In the genomic region with DNA sequence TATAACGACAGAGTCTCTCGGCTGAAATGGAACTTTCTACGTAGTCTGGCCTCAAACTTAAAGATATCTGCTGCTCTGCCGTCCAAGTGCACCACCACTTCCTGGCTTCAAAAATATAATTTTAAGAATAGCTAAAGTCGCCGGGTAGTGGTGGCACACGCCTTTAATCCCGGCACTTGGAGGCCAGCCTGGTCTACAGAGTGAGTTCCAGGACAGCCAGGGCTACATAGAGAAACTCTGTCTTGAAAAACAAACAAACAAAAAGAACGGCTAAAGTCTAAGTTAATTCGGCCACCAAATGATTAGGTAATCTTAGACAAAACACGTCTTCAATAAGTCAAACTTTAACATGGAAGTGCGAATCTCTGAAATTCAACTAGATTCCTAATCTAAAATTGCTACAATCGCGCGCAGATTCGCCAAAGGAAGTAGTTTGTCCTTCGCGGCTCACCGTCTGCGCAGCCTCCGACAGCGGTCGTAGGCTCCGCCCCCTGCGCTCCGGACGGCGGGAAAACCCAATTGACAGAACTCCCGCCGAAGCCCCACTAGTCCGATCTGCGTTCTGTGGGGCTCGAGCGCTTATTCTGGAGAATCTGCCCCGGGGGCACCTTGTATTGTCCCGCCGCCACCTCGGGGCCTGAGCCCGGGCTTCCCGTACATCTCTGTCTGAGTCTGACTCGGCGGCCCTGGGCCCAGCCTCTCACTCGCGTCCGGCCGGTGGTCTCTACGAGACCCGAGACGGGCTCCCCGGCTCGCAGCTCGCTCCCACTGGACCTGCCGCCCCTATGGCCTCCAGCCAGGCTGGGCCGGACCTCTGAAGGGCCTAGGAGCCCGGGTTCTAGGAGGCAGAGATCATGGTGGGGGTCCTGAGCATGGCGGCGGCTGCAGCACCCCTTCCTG, we compare ENCODE assay signal across 8 mouse cellular contexts. TPM values are rescaled to one million over a fixed set of nuclear protein-coding genes. Genes with fewer than 3 reads are reported as not detected.
DNase-seq lines count a peak whose midpoint lies in the region; ATAC-seq lines count a peak whose summit lies in the region.

TSS of gene Atad5 (plus strand) at position 484 of the 900 bp plus-strand sequence.

- H3K9me3 ChIP-seq in hindbrain, embryonic 16.5 days (ENCODE audit: control insufficient read depth, low read length): no peaks in the 10 kb centered on the region

- H3K79me2 ChIP-seq in macrophage (ENCODE audit: inconsistent target): peaks cover 47% of the 10 kb centered on the region

- H3K27me3 ChIP-seq in hindbrain, embryonic 16.5 days (replicated peaks; ENCODE audit: control insufficient read depth, insufficient read depth, low read length): no peaks in the 10 kb centered on the region

- peak within 1 kb of the TSS; percentile 84 for H3K9ac ChIP-seq in hindbrain, embryonic 16.5 days (ENCODE audit: low read depth, low read length)

- DNase-seq in T-cell, adult 2 months (ENCODE audit: low spot score): peak; percentile 83
- peak; percentile 92 to 93 for DNase-seq in cerebellum, postnatal 36 days
- DNase-seq in gastrocnemius, adult 18-20 months (ENCODE audit: low spot score): peak; percentile 90
- peak; percentile 91 to 93 for DNase-seq in left cerebral cortex, adult 18-20 months (ENCODE audit: low spot score in 2 of 2)
- peak; percentile 89 for DNase-seq in right cerebral cortex, adult 18-20 months
- peak; percentile 76 for DNase-seq in urinary bladder, postnatal 10 days (ENCODE audit: low spot score)

- peaks cover 9% of the 10 kb centered on the region for H3K4me1 ChIP-seq in hindbrain, embryonic 16.5 days (ENCODE audit: control insufficient read depth, insufficient read depth, low read depth, low read length)

- peak within 1 kb of the TSS; percentile 98 for H3K4me3 ChIP-seq in hindbrain, embryonic 16.5 days (ENCODE audit: low read length)
- peak within 1 kb of the TSS; percentile 78 for H3K4me3 ChIP-seq in macrophage (ENCODE audit: inconsistent target)

- peak; percentile 85 for ATAC-seq in hindbrain, embryonic 16.5 days

- peak within 1 kb of the TSS; percentile 91 for H3K4me2 ChIP-seq in hindbrain, embryonic 16.5 days (ENCODE audit: low read length)

- H3K27ac ChIP-seq in hindbrain, embryonic 16.5 days (ENCODE audit: low read depth, low read length): peak within 1 kb of the TSS; percentile 29; the same call in 1 of the 2 replicates
- H3K27ac ChIP-seq in macrophage: peak within 1 kb of the TSS; percentile 32; the same call in 1 of the 2 replicates

- no peaks in the 10 kb centered on the region for H3K36me3 ChIP-seq in hindbrain, embryonic 16.5 days (ENCODE audit: control insufficient read depth, insufficient read depth, low read length)
- no peaks in the 10 kb centered on the region for H3K36me3 ChIP-seq in macrophage (ENCODE audit: inconsistent target)

- WGBS in hindbrain, embryonic 16.5 days: 5% methylated on average over 57 of the region's 57 CpGs
- WGBS in macrophage (ENCODE audit: missing documents): 4% methylated on average over 56 of the region's 57 CpGs

RNA-seq across cellular contexts. Expression of gene Atad5, which starts in this region (rescaled TPM):
- total RNA-seq in gastrocnemius, adult 18-20 months (2021): under 1 TPM; 0.64 to 0.78 TPM
- 4.3 and 4.4 TPM in 2 replicates for polyA plus RNA-seq in hindbrain, embryonic 16.5 days (2015; fragmentation: Nextera tagmentation; extraction: Ambion mirVana)
- total RNA-seq in left cerebral cortex, adult 18-20 months (2021): 1 to 10 TPM; 2.7 to 3.0 TPM
- total RNA-seq in macrophage (2018; cell fraction: chromatin; rRNA removed): 10 to 100 TPM in 14 of 26 experiments, 1 to 10 TPM in 12; 3.4 to 18.6 (median 10.6) TPM
- 1 to 10 TPM in 25 of 26 experiments, under 1 TPM in 1; 0.86 to 3.2 (median 2.4) TPM for total RNA-seq in macrophage (2018; cell fraction: cytosol; rRNA removed)
- total RNA-seq in macrophage (2018; cell fraction: nucleus; rRNA removed): 10 to 100 TPM in 2 of 26 experiments, 1 to 10 TPM in 24; 2.5 to 28.8 (median 6.8) TPM
- polyA plus RNA-seq in macrophage (2018): 1.5 to 6.1 TPM (median 1.9 TPM) in 3 replicates

Comparison
In these comparisons a context has a peak if more than half of its experiments do, and no peak if none do; other contexts are left out.
1. Peak in every context shown above with its lines: DNase-seq, ATAC-seq, H3K4me3 ChIP-seq and H3K27ac ChIP-seq.
2. Peak in DNase-seq in gastrocnemius, adult 18-20 months; RNA of the gene not detected or under 1 TPM.